Mouse (Mus musculus): ENCODE data around the gene Cnrip1. TPM values are rescaled to one million over a fixed set of nuclear protein-coding genes. Genes with fewer than 3 reads are reported as not detected.

The Cnrip1 gene
- total RNA-seq (2023) = 5.6 TPM

GRCm38 (mm10) chr11:17051545-17052475, at the start of gene Cnrip1, which contains the start of gene Plek:
Cnrip1 (plus strand) TSS chr11:17051586.
Plek (minus strand) TSS chr11:17052381.

Other genes starting within 250 kb of the Cnrip1 start
- 1.1 TPM for gene Fbxo48, start 100.2 kb upstream of the Cnrip1 start, total RNA-seq (2023)
- 16.7 TPM for gene Plek, start 795 bp downstream of the Cnrip1 start, total RNA-seq (2023)
- gene Ppp3r1, start 107.7 kb downstream of the Cnrip1 start, total RNA-seq (2023) = 81.4 TPM
- 9.9 TPM for gene Wdr92, start 130.5 kb downstream of the Cnrip1 start, total RNA-seq (2023)
- 24.5 TPM for gene Pno1, start 160.0 kb downstream of the Cnrip1 start, total RNA-seq (2023)
- 38.1 TPM for gene C1d, start 206.0 kb downstream of the Cnrip1 start, total RNA-seq (2023)